Mouse (Mus musculus) megakaryocyte, embryonic 14.5 days (primary cell): Measurements from ENCODE around the gene Nrap.

Experiments used
- FLI1 ChIP-seq: IDR thresholded peaks from 2 replicates; pipeline ENCODE4 v1.6.1; 2012; ENCODE audit warnings: low read length, inconsistent platforms, mixed read lengths
- GATA1 ChIP-seq: IDR thresholded peaks from 3 replicates; pipeline ENCODE4 v1.6.1; 2012; ENCODE audit warnings: mixed read lengths, low read length, inconsistent platforms, borderline replicate concordance

GRCm38 (mm10) chr19:56292335-56292734, 97.5 kb downstream of the Nrap start:
- TF ChIP-seq GATA1 = no peak
- TF ChIP-seq FLI1 = no peak
